Mouse (Mus musculus) E14TG2a.4 (cell line): Measurements from ENCODE around the gene Ninj1.

Source experiments
- CTCF ChIP-seq: conservative IDR thresholded peaks from 2 replicates; pipeline ENCODE4 v1.5.1; 2014; ENCODE audit warnings: low read length
- NANOG ChIP-seq: IDR thresholded peaks from 2 replicates; pipeline ENCODE4 v1.6.1; 2014; ENCODE audit warnings: borderline replicate concordance, low read length, mixed read lengths
- POU5F1 ChIP-seq: IDR thresholded peaks from 2 replicates; pipeline ENCODE4 v1.6.1; 2014; ENCODE audit warnings: low read length, borderline replicate concordance

DNA sequence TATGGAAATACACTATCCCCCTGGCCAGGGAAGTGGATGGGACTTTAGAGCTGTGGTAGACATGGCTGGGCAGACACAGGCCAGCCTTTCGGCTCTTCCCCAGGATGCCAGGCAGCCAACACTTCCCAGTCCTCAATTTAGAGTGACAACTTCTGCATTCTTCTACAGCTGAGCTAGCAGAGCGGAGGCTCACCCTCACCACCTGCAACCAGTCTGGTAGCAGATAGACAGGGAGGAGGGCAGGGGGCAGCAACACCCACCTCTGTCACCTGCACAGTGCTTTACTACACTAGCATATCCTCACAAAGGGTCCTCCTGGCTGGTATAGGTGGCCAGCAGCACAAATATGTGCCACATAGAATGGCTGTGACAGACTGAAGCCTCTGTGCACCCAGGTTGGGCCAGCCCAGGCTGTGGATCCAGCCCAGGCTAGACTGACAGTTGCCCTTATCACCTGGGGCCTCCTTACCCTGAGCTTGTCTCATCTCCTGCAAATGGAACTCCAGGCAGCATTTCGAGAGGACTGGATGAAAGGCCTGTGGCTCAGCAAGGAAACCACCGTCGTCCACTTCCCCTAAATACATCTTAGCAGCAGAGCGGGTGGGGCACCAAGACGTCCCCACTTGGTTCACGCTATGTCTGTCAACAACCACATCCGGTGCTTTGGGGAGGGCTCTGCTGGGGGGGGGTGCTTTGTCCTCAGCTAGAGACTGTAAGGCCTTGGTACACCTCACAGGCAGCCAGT lies 55.2 kb downstream of the Ninj1 start:
- TF ChIP-seq CTCF (no peak), POU5F1 (no peak), NANOG (no peak)
